Mouse (Mus musculus) embryonic fibroblast, embryonic 13.5 days (primary cell): Measurements from ENCODE around the gene Il5. TPM values are rescaled to one million over a fixed set of nuclear protein-coding genes. Genes with fewer than 3 reads are reported as not detected.

Source experiments
- H3K27ac ChIP-seq: 2 replicates; pipeline ENCODE4 v1.5.1; 2012; ENCODE audit warnings: low read length, control low read depth, inconsistent platforms; ENCODE audit not compliant: insufficient read depth
- H3K4me1 ChIP-seq: 2 replicates; pipeline ENCODE4 v1.6.1; 2011; ENCODE audit warnings: low read length; ENCODE audit not compliant: control insufficient read depth, insufficient read depth
- H3K4me3 ChIP-seq: 2 replicates; pipeline ENCODE4 v1.5.1; 2011; ENCODE audit warnings: mild to moderate bottlenecking, control low read depth, low read length; ENCODE audit not compliant: insufficient read depth
- CTCF ChIP-seq: IDR thresholded peaks from 2 replicates; pipeline ENCODE4 v1.5.1; 2011; ENCODE audit warnings: mild to moderate bottlenecking, control low read depth, low read length, moderate library complexity, borderline replicate concordance; ENCODE audit not compliant: insufficient read depth
- POLR2A ChIP-seq: IDR thresholded peaks from 2 replicates; pipeline ENCODE4 v1.6.1; 2011; ENCODE audit warnings: low read depth, mild to moderate bottlenecking, control low read depth, low read length, moderate library complexity
- polyA plus RNA-seq: library from polyadenylated mRNA; stranded (reverse); fragments of >200 nt; gene quantifications from 2 replicates; pipeline ENCODE4 v1.2.4, GENCODE M21; 2011; ENCODE audit warnings: low read depth; ENCODE audit not compliant: missing spikeins, insufficient read length

Gene Il5
- polyA plus RNA-seq: not detected in 2 replicates

- H3K4me1 ChIP-seq: no peaks in the 10 kb centered on the region
- H3K27ac ChIP-seq: no peak within 1 kb of the TSS
- TF ChIP-seq CTCF (no peak), POLR2A (no peak)
- H3K4me3 ChIP-seq: no peak within 1 kb of the TSS
Measured at GRCm38 (mm10) chr11:53720715-53721114, at the start of gene Il5. TSS of gene Il5 (plus strand) at chr11:53720794.

- Histone ChIP-seq H3K4me1 (no peaks in the 10 kb centered on the region), H3K4me3 (no peak overlapping the region), H3K27ac (no peak overlapping the region)
- TF ChIP-seq CTCF: no peak
- TF ChIP-seq POLR2A: no peak
Measured at GRCm38 (mm10) chr11:53671414-53671813, 49.2 kb upstream of the Il5 start.

DNA sequence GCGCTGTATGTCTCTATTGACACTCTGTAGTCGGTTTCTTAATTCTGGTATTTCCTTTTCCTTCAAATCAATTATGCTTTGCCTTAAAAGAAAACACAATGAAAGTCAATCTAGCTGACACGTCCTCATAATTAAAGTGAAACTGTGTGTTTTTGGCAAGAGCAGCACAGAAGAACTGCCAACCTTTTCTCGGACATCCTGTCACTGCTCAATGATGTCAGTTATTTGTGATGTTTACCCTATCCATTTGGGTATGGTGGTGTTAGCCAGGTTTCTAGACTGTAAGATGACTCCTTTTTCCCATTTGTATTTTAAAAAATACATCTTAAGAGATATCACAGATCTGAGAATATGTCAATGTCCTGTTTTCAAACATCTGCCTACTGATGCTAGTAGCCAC, 40.5 kb upstream of the Il5 start:
- H3K4me1 ChIP-seq: no peaks in the 10 kb centered on the region
- TF ChIP-seq CTCF: no peak
- TF ChIP-seq POLR2A: no peak

DNA sequence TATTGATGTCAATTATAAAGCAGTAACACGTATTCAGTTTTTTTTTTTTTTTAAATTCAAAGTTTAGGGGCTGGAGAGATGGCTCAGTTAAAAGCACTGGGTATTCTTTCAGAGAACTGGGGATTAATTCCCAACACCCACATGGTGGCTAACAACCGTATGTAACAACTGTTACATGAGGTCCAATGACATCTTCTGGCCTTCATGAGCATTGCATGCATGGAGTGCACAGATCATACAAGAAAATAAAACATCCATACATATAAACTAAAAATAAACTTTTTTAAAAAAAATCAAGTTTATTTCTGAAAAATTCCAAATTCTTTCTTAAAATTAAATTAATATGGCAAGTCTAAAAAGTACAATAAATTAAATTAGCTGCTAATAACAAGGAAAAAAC, 38.9 kb upstream of the Il5 start:
- Histone ChIP-seq H3K4me3 (no peak overlapping the region), H3K4me1 (no peaks in the 10 kb centered on the region), H3K27ac (no peak overlapping the region)
- TF ChIP-seq POLR2A (no peak), CTCF (no peak)

More for the DNA sequence above, 40.5 kb upstream of the Il5 start:
- no peak overlapping the region for H3K4me3 ChIP-seq
- H3K27ac ChIP-seq: no peak overlapping the region

DNA sequence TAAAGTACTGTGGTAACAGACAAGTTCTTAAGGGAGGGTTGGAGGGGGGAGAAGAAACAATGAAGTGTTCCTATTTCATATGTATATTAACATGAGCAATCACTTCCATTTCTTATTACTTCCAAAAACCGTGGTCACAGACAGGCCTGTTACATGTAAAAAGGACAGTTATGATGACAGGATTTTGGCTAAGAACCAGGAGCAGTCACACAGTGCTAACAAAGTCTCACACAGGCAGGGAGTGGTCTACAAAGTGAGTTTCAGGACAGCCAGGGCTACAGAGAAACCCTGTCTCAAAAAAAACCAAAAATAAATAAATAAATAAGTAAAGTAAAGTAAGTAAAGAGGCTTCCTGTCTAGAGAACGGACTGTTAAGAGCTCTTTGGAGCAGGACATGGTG, 38.4 kb upstream of the Il5 start:
- TF ChIP-seq POLR2A (no peak), CTCF (no peak)
- H3K4me3 ChIP-seq: no peak overlapping the region
- no peaks in the 10 kb centered on the region for H3K4me1 ChIP-seq
- H3K27ac ChIP-seq: no peak overlapping the region

GRCm38 (mm10) chr11:53682994-53683530, 37.5 kb upstream of the Il5 start:
- Histone ChIP-seq H3K4me1 (no peaks in the 10 kb centered on the region), H3K27ac (no peak overlapping the region), H3K4me3 (no peak overlapping the region)
- TF ChIP-seq POLR2A (no peak), CTCF (no peak)

GRCm38 (mm10) chr11:53691979-53692378, 28.6 kb upstream of the Il5 start:
- Histone ChIP-seq H3K4me1 (no peaks in the 10 kb centered on the region), H3K27ac (no peak overlapping the region), H3K4me3 (no peak overlapping the region)
- TF ChIP-seq CTCF: no peak
- no peak for TF ChIP-seq POLR2A

DNA sequence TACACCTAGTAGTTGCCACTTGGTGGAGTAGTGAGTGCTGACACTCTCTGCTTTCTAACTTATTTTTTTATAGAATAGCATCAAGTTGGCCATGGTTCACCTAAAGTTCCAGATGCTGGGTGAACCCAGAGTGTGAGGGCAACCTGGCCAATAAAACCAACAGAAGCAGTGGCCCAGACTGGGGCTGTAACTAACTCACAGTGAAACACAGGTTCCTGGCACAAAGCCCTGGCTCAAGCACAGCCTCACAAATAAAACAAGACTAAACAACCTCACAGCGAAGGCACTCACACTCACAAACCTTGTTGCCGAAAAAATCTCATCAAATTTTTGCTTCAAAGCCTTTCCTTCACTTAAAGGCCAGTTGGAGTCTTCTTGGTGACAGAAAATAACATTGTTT, 22.1 kb upstream of the Il5 start:
- H3K27ac ChIP-seq: no peak overlapping the region
- no peak for TF ChIP-seq CTCF
- TF ChIP-seq POLR2A: no peak
- no peaks in the 10 kb centered on the region for H3K4me1 ChIP-seq
- no peak overlapping the region for H3K4me3 ChIP-seq

DNA sequence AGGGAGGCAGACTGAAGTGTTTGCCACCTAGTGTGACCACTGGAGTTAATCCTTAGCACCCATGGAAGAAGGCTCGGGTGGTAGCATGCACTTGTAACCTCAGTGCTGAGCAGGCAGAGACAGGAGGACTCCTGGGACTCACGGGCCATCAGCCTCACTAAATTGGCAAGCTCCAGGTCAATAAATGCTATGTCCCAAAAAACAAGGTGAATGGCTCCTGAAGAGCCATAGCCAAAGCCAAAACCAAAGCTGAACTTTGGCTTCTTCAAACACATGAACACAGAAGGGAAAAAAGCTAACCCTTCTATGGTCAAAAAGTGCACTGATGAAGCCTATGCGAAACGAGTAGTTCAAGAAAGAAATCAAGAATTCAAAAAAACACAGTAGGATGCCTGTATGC, 21.2 kb upstream of the Il5 start:
- H3K27ac ChIP-seq: no peak overlapping the region
- TF ChIP-seq POLR2A: no peak
- TF ChIP-seq CTCF: no peak
- H3K4me3 ChIP-seq: no peak overlapping the region
- H3K4me1 ChIP-seq: no peaks in the 10 kb centered on the region

DNA sequence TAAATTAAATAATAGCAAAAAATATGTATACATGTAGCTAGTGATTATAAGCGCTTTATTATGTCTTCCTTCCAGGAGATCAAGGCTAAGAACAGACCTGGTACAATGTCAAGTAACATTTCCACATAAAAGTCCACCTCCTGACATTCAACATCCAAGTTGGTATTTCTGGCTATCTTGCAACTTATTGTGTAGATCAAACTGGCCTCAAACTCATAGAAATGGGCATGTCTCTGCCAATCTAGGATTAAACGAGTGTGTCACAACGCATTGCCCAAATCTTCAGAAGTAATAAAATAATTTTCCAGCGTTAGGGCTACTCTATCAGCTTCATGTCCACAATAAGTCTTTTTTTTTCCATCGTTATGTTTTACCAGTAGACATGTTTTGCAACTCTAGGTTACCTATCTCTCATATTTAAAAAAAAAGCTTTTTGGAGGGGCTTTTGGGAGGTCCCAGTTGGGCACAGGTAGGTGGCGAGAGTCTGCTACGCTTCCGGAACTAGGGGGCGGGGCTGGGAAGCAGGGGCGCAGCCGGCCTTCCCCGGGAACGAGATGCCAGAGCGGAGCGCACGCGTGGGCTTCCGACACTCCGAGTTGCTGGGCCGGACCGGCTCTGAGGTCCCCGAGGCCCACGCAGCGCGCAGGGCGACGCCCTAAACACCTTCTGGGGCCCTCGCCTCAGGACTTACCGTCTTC, 14.2 kb upstream of the Il5 start:
- TF ChIP-seq POLR2A (peak; percentile 50; the same call in 1 of the 2 replicates), CTCF (no peak)
- H3K4me1 ChIP-seq: no peaks in the 10 kb centered on the region
- H3K27ac ChIP-seq: peak overlapping the region; percentile 83
- peak overlapping the region; percentile 84 for H3K4me3 ChIP-seq
